Mouse (Mus musculus) midbrain, embryonic 10.5 days (tissue): Measurements from ENCODE around the gene Max. TPM values are rescaled to one million over a fixed set of nuclear protein-coding genes. Genes with fewer than 3 reads are reported as not detected.
A peak's percentile ranks its signal among the peaks of the same experiment; 100 is the strongest.

Source experiments
- DNase-seq: peaks from one replicate; pipeline ENCODE4 v3.0.0-alpha.2; 2017; ENCODE audit warnings: low spot score
- H3K27ac ChIP-seq: fragments of 300-500 bp; sonication (generic); replicated peaks from 2 replicates; pipeline ENCODE4 v1.5.1; 2016; ENCODE audit warnings: mild to moderate bottlenecking
- H3K27me3 ChIP-seq: fragments of 300-500 bp; sonication (generic); 2 replicates; pipeline ENCODE4 v1.6.1; 2016; ENCODE audit warnings: low read depth, mild to moderate bottlenecking; ENCODE audit not compliant: poor library complexity, severe bottlenecking
- H3K36me3 ChIP-seq: fragments of 300-500 bp; sonication (generic); 2 replicates; pipeline ENCODE4 v1.6.1; 2016; ENCODE audit warnings: mild to moderate bottlenecking, moderate library complexity
- H3K4me1 ChIP-seq: fragments of 300-500 bp; sonication (generic); 2 replicates; pipeline ENCODE4 v1.6.1; 2016
- H3K4me3 ChIP-seq: fragments of 300-500 bp; sonication (generic); 2 replicates; pipeline ENCODE4 v1.5.1; 2016; ENCODE audit warnings: mild to moderate bottlenecking, moderate library complexity
- H3K9me3 ChIP-seq: fragments of 300-500 bp; sonication (generic); replicated peaks from 2 replicates; pipeline ENCODE4 v1.6.1; 2016; ENCODE audit warnings: mild to moderate bottlenecking
- WGBS: fragments of 180-500 bp; shearing (Covaris S2); methylation state at CpG from one replicate; pipeline ENCODE4 v1.1.7; 2016; 5-methylcytosine and 5-hydroxymethylcytosine counted together
- polyA plus RNA-seq: library from polyadenylated mRNA; unstranded; fragments of >200 nt; fragmentation: Nextera tagmentation; extraction: Ambion mirVana; gene quantifications from 2 replicates; pipeline ENCODE4 v1.2.1, GENCODE M21; 2016

Max gene
- polyA plus RNA-seq, 1 experiment from 2014 or later = 11.3 TPM

DNA sequence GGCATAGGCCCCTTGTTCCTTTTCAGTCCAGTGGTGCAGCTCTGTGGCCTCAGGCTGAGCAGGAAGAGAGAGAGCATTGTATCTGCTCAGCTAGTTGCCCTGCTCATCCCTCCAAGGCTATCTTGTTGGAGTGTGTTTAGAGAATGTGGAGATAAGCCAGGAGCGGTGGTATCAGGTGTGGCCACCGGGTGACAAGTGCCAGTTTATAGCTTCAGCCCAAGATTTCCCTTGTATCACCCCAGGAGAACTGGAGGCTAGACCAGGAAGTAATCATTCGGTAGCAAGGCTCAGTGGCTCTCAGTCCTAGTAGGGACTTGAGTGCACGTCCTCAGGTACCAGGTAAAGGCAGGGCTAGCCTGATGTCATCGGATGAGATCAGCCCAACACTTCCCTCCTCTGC lies 52.8 kb downstream of the Max start:
- Histone ChIP-seq H3K36me3 (peaks cover 23% of the 10 kb centered on the region), H3K4me1 (peaks cover 17% of the 10 kb centered on the region), H3K4me3 (no peak overlapping the region), H3K27me3 (no peaks in the 10 kb centered on the region), H3K9me3 (no peaks in the 10 kb centered on the region), H3K27ac (no peak overlapping the region)
- DNase-seq = no peak
- WGBS = 81% methylated on average over 5 of the region's 5 CpGs

GRCm38 (mm10) chr12:76906278-76906677 lies 55.7 kb downstream of the Max start:
- H3K4me3 ChIP-seq = no peak overlapping the region
- DNase-seq = no peak
- peaks cover 14% of the 10 kb centered on the region for H3K4me1 ChIP-seq
- 91% methylated on average over 1 of the region's 1 CpGs for WGBS
- no peaks in the 10 kb centered on the region for H3K27me3 ChIP-seq
- no peaks in the 10 kb centered on the region for H3K9me3 ChIP-seq
- no peak overlapping the region for H3K27ac ChIP-seq
- peaks cover 24% of the 10 kb centered on the region for H3K36me3 ChIP-seq

DNA sequence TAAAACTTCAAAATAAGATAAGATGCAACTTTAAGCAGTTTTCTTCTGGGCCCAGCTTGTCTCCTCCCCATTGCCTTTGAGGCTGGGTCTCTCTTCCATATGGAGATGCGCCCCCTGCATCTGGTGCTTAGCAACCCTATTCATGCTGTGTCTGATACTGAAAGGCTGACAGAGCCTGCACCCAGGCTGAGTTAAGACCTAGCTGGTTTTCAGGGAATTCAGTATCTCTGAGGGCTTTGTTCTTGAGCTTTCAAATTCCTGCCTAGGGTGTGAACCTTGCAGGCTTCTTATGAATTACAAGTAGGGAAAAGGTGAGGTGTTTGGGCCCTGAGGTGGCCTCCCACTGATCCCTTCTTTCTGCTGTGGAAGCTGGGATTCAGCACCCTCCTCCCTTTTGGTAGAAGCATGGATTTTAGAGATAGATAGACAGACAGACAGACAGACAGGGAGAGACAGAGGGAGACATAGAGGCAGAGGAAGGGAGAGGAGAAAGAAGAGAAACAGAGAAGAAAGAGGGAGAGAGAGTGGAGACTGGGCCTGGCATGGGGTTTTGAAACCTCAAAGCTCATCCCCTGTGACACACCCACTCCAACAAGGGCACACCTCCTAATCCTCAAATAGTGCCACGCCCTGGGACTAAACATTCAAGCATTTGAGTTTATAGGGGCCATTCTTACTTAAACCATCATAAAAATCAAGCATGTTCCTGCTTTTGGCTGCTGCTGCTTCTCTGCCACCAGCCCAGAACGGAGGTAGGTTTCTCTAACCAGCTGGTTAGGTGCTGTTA lies 60.3 kb downstream of the Max start:
- no peaks in the 10 kb centered on the region for H3K9me3 ChIP-seq
- no peaks in the 10 kb centered on the region for H3K4me1 ChIP-seq
- WGBS = 68% methylated on average over 3 of the region's 3 CpGs
- no peak overlapping the region for H3K27ac ChIP-seq
- H3K4me3 ChIP-seq = no peak overlapping the region
- H3K27me3 ChIP-seq = no peaks in the 10 kb centered on the region
- DNase-seq = no peak
- peaks cover 22% of the 10 kb centered on the region for H3K36me3 ChIP-seq

DNA sequence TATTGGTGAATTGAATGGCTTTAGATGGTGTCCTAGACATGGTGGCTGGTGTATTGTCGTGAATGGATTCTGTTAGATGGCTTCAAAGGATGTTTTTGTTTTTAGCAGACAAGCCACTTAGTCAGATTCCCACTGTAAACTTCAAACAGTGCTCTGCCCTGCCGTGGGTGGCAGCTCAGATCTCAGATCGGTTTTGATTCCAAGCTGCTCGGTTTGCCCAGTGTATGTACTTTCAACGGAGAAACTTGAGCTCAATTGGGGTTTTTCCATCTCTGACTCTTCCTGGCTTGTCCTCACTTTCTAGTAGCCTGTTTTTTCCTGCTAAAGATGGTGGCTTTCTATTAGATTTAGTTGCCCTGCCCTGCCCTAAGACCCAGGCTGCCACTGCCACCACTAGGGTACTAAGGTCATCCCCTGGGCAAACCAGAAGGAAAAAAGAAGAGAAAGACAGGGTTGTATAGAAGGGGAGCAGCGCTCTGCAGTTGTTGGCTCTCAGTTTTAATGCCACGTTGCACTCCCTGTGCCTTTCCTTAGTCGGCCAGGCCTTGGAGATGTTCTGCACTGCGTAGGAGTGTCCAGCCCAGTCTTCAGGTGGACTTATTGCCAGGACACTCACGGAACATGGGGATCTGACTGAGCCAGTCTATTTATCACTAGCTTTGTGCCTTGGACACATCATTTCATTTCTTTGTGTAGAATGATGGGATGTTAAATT lies 62.6 kb downstream of the Max start:
- DNase-seq = no peak
- no peaks in the 10 kb centered on the region for H3K9me3 ChIP-seq
- WGBS = 87% methylated on average over 10 of the region's 10 CpGs
- H3K4me1 ChIP-seq = peaks cover 6% of the 10 kb centered on the region
- H3K27ac ChIP-seq = no peak overlapping the region
- no peak overlapping the region for H3K4me3 ChIP-seq
- peaks cover 22% of the 10 kb centered on the region for H3K36me3 ChIP-seq
- no peaks in the 10 kb centered on the region for H3K27me3 ChIP-seq

DNA sequence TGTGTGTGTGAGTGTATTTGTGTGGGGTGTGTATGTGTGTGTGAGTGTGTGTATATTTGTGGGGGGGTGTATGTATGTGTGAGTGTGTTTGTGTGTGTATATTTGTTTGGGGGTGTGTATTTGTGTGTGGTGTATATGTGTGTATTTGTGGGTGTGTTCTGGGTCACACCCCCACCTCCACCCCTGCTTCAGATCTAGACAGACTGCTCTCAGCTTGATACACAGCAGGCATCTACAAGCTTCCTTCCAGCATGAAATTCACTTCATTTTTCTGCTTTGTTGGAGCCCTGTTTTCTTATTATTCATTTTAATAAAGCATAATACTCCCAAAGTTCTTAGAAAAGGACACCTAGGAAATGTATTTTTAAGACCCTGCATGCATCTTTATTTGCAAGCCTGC lies 63.9 kb downstream of the Max start:
- no peaks in the 10 kb centered on the region for H3K27me3 ChIP-seq
- DNase-seq = no peak

DNA sequence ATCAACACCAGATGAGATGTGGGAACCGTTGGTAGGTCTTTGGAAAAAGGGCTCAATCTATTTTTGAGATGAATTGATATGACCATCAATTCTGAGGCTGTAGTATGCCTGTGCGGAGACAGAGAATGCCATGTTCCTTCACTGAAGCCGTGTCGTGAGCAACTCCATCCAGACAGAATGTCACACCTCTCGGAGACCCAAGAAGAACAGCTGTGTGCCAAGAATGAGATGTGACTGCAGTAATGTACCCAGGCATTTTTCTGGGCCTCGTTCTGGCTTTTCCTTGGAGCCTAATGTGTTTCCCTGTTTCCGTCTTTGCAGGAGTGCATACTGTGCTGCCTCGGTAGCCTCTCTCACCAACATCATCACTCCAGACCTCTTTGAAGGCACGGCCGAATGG lies 65.0 kb downstream of the Max start:
- Histone ChIP-seq H3K27ac (no peak overlapping the region), H3K27me3 (no peaks in the 10 kb centered on the region), H3K36me3 (peaks cover 28% of the 10 kb centered on the region), H3K4me1 (peaks cover 12% of the 10 kb centered on the region), H3K9me3 (no peaks in the 10 kb centered on the region), H3K4me3 (no peak overlapping the region)
- no peak for DNase-seq
- WGBS = 91% methylated on average over 10 of the region's 10 CpGs

More for the DNA sequence above, 63.9 kb downstream of the Max start:
- peaks cover 12% of the 10 kb centered on the region for H3K4me1 ChIP-seq
- no peak overlapping the region for H3K4me3 ChIP-seq
- H3K9me3 ChIP-seq = no peaks in the 10 kb centered on the region
- no peak overlapping the region for H3K27ac ChIP-seq
- H3K36me3 ChIP-seq = peaks cover 22% of the 10 kb centered on the region

DNA sequence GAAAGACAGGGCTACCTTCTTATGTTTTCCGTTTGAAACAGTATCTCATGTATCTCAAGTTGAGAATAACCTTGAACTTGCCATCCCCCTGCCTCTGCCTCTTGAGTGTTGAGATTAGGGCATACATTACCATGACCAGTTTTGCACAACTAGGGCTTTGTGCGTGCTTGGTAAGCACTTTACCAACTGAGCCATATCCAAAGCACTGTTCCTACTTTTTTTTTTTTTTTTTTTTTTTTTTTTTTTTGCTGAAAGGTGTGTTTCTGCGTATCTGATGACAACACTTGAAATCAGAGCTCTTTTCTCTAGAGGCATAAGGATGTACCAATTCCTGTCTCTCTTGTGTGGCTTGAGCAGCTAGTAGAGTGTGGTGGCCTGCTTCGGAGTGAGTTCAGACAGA lies 65.4 kb downstream of the Max start:
- H3K4me1 ChIP-seq = peaks cover 12% of the 10 kb centered on the region
- H3K9me3 ChIP-seq = no peaks in the 10 kb centered on the region
- WGBS = 97% methylated on average over 4 of the region's 4 CpGs
- no peak overlapping the region for H3K27ac ChIP-seq
- H3K4me3 ChIP-seq = no peak overlapping the region
- DNase-seq = no peak
- H3K27me3 ChIP-seq = no peaks in the 10 kb centered on the region
- peaks cover 31% of the 10 kb centered on the region for H3K36me3 ChIP-seq

GRCm38 (mm10) chr12:76895777-76896176 lies 66.2 kb downstream of the Max start:
- peak overlapping the region; percentile 23; the same call in 1 of the 2 replicates for H3K27ac ChIP-seq
- peaks cover 26% of the 10 kb centered on the region for H3K36me3 ChIP-seq
- no peaks in the 10 kb centered on the region for H3K9me3 ChIP-seq
- WGBS = 61% methylated on average over 7 of the region's 7 CpGs
- no peak for DNase-seq
- no peaks in the 10 kb centered on the region for H3K27me3 ChIP-seq
- H3K4me1 ChIP-seq = peaks cover 12% of the 10 kb centered on the region
- H3K4me3 ChIP-seq = no peak overlapping the region

DNA sequence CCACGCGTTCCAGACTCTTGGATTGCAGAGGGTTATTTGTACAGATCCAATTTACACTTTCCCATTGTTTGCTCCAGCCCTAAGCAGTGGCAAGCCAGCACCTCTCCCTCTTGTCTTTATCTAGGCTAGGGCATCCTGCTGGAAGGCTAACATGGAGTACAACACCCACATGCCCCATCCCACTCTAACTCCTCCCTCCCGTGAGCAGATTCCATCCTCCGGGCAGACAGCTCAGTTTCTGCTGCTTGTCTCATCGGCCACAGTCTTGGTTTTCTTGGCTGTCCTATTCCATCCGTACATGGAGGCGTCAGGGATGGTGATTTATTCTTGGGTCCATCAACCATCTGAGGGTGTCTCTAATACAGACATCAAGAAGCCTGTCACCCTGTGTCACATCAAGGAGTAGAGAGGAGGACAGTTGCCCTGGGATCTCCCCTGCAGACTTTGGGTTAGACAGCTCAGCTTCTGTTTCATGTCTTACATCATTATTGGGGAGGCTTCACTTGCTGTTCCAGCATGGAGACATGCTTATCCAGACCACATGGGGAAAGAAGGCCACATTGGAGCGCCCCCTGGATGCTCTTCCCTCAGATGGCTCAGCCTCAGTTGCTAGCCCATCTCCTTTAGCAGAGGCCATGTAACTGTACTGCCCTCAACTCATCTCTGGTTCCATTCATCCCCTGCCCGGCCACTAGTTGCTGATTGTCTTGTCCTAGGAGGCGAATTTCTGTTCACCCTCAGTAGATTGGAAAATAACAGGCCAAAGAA lies 67.0 kb downstream of the Max start:
- H3K4me3 ChIP-seq = no peak overlapping the region
- H3K9me3 ChIP-seq = no peaks in the 10 kb centered on the region
- H3K27ac ChIP-seq = no peak overlapping the region
- H3K27me3 ChIP-seq = no peaks in the 10 kb centered on the region
- WGBS = 84% methylated on average over 10 of the region's 10 CpGs
- DNase-seq = no peak
- peaks cover 12% of the 10 kb centered on the region for H3K4me1 ChIP-seq
- H3K36me3 ChIP-seq = peaks cover 25% of the 10 kb centered on the region

- WGBS = 91% methylated on average over 16 of the region's 16 CpGs
- Histone ChIP-seq H3K4me1 (peaks cover 12% of the 10 kb centered on the region), H3K4me3 (no peak overlapping the region), H3K27ac (no peak overlapping the region), H3K9me3 (no peaks in the 10 kb centered on the region), H3K36me3 (peaks cover 33% of the 10 kb centered on the region), H3K27me3 (no peaks in the 10 kb centered on the region)
- no peak for DNase-seq
Measured at GRCm38 (mm10) chr12:76892910-76893695, 68.9 kb downstream of the Max start.

GRCm38 (mm10) chr12:76891160-76891559 lies 70.8 kb downstream of the Max start:
- 78% methylated on average over 3 of the region's 3 CpGs for WGBS
- DNase-seq = no peak
- Histone ChIP-seq H3K9me3 (no peaks in the 10 kb centered on the region), H3K27me3 (no peaks in the 10 kb centered on the region), H3K27ac (no peak overlapping the region), H3K4me3 (no peak overlapping the region), H3K4me1 (peaks cover 12% of the 10 kb centered on the region), H3K36me3 (peaks cover 35% of the 10 kb centered on the region)
